Mouse (Mus musculus) stomach, postnatal 0 days (tissue): ENCODE measurements around the gene Arpc4. TPM values are rescaled to one million over a fixed set of nuclear protein-coding genes. Genes with fewer than 3 reads are reported as not detected.
"Not testable (repeated sequence)": the region's sequence is repeated elsewhere in the genome, so short reads cannot be mapped to it uniquely, and the experiment has no call there.

ENCODE experiments used
- ATAC-seq: fragments of 200-750 bp; cut with Nextera tagmentation; 2 replicates; pipeline ENCODE4 v1.8.0; 2017; ENCODE audit not compliant: low FRiP score, low TSS enrichment
- DNase-seq: peaks from one replicate; pipeline ENCODE4 v3.0.0-alpha.2; 2016; ENCODE audit warnings: low spot score
- H3K27ac ChIP-seq: fragments of 300-500 bp; sonication (generic); replicated peaks from 2 replicates; pipeline ENCODE4 v1.5.1; 2014; ENCODE audit warnings: mild to moderate bottlenecking, control low read depth
- H3K27me3 ChIP-seq: fragments of 300-500 bp; sonication (generic); 2 replicates; pipeline ENCODE4 v1.6.1; 2014; ENCODE audit warnings: low read length; ENCODE audit not compliant: control insufficient read depth, insufficient read depth
- H3K36me3 ChIP-seq: fragments of 300-500 bp; sonication (generic); 2 replicates; pipeline ENCODE4 v1.6.1; 2014; ENCODE audit warnings: low read length, mixed read lengths; ENCODE audit not compliant: control insufficient read depth, insufficient read depth
- H3K4me1 ChIP-seq: fragments of 300-500 bp; sonication (generic); replicated peaks from 2 replicates; pipeline ENCODE4 v1.6.1; 2014; ENCODE audit warnings: antibody characterized with exemption; ENCODE audit not compliant: control insufficient read depth, insufficient read depth
- H3K4me2 ChIP-seq: fragments of 300-500 bp; sonication (generic); replicated peaks from 2 replicates; pipeline ENCODE4 v1.6.1; 2014; ENCODE audit warnings: low read depth, mild to moderate bottlenecking, control low read depth, moderate library complexity
- H3K4me3 ChIP-seq: fragments of 300-500 bp; sonication (generic); 2 replicates; pipeline ENCODE4 v1.5.1; 2014; ENCODE audit warnings: low read depth, low read length, control low read depth
- H3K9ac ChIP-seq: fragments of 300-500 bp; sonication (generic); 2 replicates; pipeline ENCODE4 v1.6.1; 2014; ENCODE audit warnings: mild to moderate bottlenecking, low read length, control low read depth, mixed read lengths
- H3K9me3 ChIP-seq: fragments of 300-500 bp; sonication (generic); 2 replicates; pipeline ENCODE4 v1.6.1; 2016; ENCODE audit warnings: low read length; ENCODE audit not compliant: control insufficient read depth
- CTCF ChIP-seq: IDR thresholded peaks from 2 replicates; pipeline ENCODE4 v1.5.1; 2016; ENCODE audit warnings: antibody characterized with exemption, low read depth, mild to moderate bottlenecking, moderate library complexity
- EP300 ChIP-seq: optimal IDR thresholded peaks from 2 replicates; pipeline ENCODE3; 2016; ENCODE audit warnings: antibody characterized with exemption
- WGBS: fragments of 180-500 bp; shearing (Covaris S2); extraction: QIAGEN DNeasy Blood & Tissue Kit; methylation state at CpG from one replicate; pipeline ENCODE4 v1.1.7; 2014; 5-methylcytosine and 5-hydroxymethylcytosine counted together
- polyA plus RNA-seq: library from polyadenylated mRNA; unstranded; fragments of >200 nt; fragmentation: Nextera tagmentation; extraction: Ambion mirVana; gene quantifications from 2 replicates; pipeline ENCODE4 v1.2.1, GENCODE M21; 2015

The Arpc4 gene
- 314 and 317 TPM in 2 replicates for polyA plus RNA-seq

- H3K4me1 ChIP-seq = peaks cover 2% of the 10 kb centered on the region; the same call in 1 of the 2 replicates
- 1% methylated on average over 60 of the region's 61 CpGs for WGBS
- H3K4me3 ChIP-seq = peak within 1 kb of the TSS; percentile 98
- peak within 1 kb of the TSS; percentile 98 for H3K9ac ChIP-seq
- no peaks in the 10 kb centered on the region for H3K27me3 ChIP-seq
- peaks cover 22% of the 10 kb centered on the region for H3K36me3 ChIP-seq
- peak within 1 kb of the TSS; percentile 82 for H3K4me2 ChIP-seq
- H3K27ac ChIP-seq = peak within 1 kb of the TSS; percentile 96
- no peaks in the 10 kb centered on the region for H3K9me3 ChIP-seq
- ATAC-seq (peak; percentile 97), DNase-seq (peak; percentile 93)
- TF ChIP-seq EP300 (peak; percentile 93), CTCF (peak; percentile 44; the same call in 1 of the 2 replicates)
Observed at GRCm38 (mm10) chr6:113377496-113378385, at the start of gene Arpc4, which contains the start of gene Tada3. Gene Arpc4, plus strand, starts transcription at chr6:113378115. Gene Tada3, minus strand, starts transcription at chr6:113377883.

- no peak for ATAC-seq
- 96% methylated on average over 1 of the region's 1 CpGs for WGBS
- no peaks in the 10 kb centered on the region for H3K9me3 ChIP-seq
Observed at GRCm38 (mm10) chr6:113329396-113329795, 48.5 kb upstream of the Arpc4 start.

DNA sequence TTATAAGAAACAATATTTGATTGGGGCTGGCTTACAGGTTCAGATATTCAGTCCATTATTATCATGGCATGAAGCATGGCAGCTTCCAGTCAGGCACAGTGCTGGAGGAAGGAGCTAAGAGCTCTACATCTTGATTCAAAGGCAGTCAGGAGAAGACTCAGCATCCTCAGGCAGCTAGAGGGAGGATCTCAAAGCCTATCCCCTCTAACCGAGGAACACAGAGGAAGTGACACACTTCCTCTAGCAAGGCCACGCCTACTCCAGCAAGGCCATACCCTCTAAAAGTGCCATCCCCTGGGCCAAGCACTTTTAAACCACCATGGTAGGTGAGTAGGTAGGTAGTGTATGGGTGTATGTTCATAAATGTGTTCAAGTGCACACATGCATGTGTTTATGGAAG, 47.4 kb upstream of the Arpc4 start:
- Histone ChIP-seq H3K9ac (no peak overlapping the region), H3K4me3 (no peak overlapping the region), H3K27me3 (no peaks in the 10 kb centered on the region), H3K9me3 (no peaks in the 10 kb centered on the region), H3K27ac (no peak overlapping the region), H3K4me1 (0 out of 2 replicates have a peak, but pooled peaks cover 2% of the 10 kb centered on the region), H3K36me3 (peaks cover 3% of the 10 kb centered on the region), H3K4me2 (no peak overlapping the region)
- no peak for TF ChIP-seq CTCF
- TF ChIP-seq EP300 = no peak
- 46% methylated on average over 2 of the region's 2 CpGs for WGBS
- ATAC-seq = no peak
- no peak for DNase-seq

More at GRCm38 (mm10) chr6:113329396-113329795, 48.5 kb upstream of the Arpc4 start:
- no peak overlapping the region for H3K4me2 ChIP-seq
- H3K4me3 ChIP-seq = no peak overlapping the region
- TF ChIP-seq CTCF (no peak), EP300 (no peak)
- no peak overlapping the region for H3K27ac ChIP-seq
- H3K9ac ChIP-seq = no peak overlapping the region
- H3K4me1 ChIP-seq = 0 out of 2 replicates have a peak, but pooled peaks cover 2% of the 10 kb centered on the region
- no peaks in the 10 kb centered on the region for H3K27me3 ChIP-seq
- DNase-seq = no peak
- H3K36me3 ChIP-seq = peaks cover 6% of the 10 kb centered on the region

- TF ChIP-seq CTCF (no peak), EP300 (no peak)
- no peak overlapping the region for H3K9ac ChIP-seq
- H3K4me1 ChIP-seq = no peaks in the 10 kb centered on the region
- WGBS = 89% methylated on average over 11 of the region's 11 CpGs
- no peaks in the 10 kb centered on the region for H3K27me3 ChIP-seq
- DNase-seq = no peak
- no peaks in the 10 kb centered on the region for H3K9me3 ChIP-seq
- no peak overlapping the region for H3K4me3 ChIP-seq
- no peak for ATAC-seq
- no peak overlapping the region for H3K4me2 ChIP-seq
- H3K27ac ChIP-seq = no peak overlapping the region
- H3K36me3 ChIP-seq = peaks cover 10% of the 10 kb centered on the region
Observed at GRCm38 (mm10) chr6:113331721-113332120, 46.2 kb upstream of the Arpc4 start.

DNA sequence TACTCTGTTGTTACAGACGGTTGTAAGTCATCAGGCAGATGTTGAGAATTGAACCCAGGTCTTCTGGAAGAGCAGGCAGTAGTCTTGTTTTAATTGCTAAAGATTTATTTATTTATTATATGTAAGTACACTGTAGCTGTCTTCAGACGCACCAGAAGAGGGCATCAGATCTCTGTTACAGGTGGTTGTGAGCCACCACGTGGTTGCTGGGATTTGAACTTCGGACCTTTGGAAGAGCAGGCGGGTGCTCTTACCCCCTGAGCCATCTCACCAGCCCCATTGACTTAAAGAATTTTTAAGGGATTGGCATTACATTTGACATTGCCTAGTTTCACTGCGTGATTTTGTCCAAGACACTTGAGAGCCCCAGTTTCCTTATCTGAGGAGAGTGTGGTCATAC, 45.2 kb upstream of the Arpc4 start:
- H3K27ac ChIP-seq = peak overlapping the region; percentile 63
- not testable (repeated sequence) for H3K9ac ChIP-seq, H3K4me3 ChIP-seq, DNase-seq, H3K4me1 ChIP-seq, H3K4me2 ChIP-seq, H3K36me3 ChIP-seq, H3K9me3 ChIP-seq, H3K27me3 ChIP-seq
- WGBS = 62% methylated on average over 6 of the region's 6 CpGs
- ATAC-seq = peak; percentile 16
- peak; percentile 40 for TF ChIP-seq CTCF
